Mouse (Mus musculus): ENCODE measurements at regions not wholly inside any gene's neighbourhood (a gene's known extent, or its start where the extent isn't known, plus 50 kb on each side); places are given as distances from the start of the nearest gene placed in this dataset.
"Not testable (repeated sequence)": the region's sequence is repeated elsewhere in the genome, so short reads cannot be mapped to it uniquely, and the experiment has no call there.

DNA sequence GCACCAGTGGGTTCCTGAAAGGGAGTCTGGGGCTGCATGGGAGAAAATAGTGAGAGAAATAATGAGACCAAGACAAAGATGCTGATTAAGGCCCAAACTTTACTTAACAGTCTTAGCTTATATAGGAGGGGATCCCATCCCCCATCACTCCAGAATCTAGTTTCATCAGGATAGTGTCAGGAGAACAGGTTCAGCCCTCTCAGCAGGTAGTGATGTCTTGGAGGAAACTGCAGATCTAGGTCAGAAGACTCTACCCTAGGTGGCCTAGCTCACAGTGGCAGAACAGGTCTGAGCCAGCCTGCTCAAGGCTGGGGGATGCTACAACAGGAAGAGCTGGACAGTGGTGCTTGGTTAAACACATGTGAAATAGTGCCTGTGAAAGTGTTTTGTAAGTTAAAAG is 204.6 kb upstream of the Ngly1 start:
- no peak for DNase-seq (ENCODE audit: extremely low spot score in 1 of 2, low spot score in 1 of 2)

DNA sequence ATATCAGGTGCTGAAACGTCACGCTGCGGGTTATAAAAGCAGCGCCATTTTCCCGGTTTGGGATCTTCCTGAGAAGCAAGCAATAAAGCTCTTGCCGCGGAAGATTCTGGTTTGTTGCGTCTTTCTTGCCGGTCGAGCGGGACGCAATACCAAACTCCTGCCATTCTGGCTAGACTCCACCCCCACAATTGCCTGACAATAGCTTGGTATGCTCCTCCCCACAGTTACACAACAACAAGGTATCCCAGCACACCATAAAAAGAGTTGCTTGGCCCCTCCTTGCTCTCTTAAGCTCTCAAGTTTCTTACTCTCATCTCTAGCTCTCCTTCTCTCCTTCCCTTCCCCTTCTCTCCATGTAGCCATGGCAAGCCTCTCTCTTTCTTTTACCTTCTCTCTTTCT is 176.5 kb upstream of the Ngly1 start:
- not testable (repeated sequence) for DNase-seq (ENCODE audit: extremely low spot score in 1 of 2, low spot score in 1 of 2)

DNA sequence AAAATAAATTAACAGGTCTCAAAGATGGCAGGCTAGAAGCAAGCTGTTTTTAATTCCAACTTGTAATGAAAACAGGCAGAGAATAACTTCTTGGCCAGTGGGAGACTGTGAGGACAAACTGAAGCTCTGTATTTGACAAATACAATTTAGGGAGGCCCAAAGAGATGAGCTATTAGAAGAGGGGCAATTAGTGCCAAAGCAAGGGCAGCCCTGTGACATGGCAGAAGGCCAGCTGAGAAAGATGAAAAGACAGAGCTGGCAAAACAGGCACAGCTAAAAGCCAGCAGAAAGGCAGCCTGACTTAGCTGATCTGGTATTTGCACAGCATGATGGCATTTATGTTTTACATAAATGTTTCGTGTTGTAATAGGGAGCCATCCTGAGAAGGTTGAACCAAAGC is 175.0 kb upstream of the Ngly1 start:
- DNase-seq (ENCODE audit: extremely low spot score in 1 of 2, low spot score in 1 of 2), result no peak

DNA sequence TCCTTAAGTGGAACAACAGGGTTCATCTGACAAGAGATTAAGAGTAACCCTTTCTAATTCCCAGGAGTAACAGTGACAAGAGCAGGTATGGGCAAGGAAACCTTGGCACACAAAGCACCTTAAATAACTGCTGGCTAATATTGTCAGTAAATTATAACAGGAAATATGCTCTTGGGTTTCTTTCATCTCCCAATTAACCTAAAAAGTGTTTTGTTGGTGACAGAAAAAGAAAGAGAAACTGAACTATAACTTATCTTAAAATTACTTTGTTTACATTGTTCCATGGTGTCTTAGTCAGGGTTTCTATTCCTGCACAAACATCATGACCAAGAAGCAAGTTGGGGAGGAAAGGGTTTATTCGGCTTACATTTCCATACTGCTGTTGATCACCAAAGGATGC is 170.0 kb upstream of the Ngly1 start:
- no peak for DNase-seq (ENCODE audit: extremely low spot score in 1 of 2, low spot score in 1 of 2)

DNA sequence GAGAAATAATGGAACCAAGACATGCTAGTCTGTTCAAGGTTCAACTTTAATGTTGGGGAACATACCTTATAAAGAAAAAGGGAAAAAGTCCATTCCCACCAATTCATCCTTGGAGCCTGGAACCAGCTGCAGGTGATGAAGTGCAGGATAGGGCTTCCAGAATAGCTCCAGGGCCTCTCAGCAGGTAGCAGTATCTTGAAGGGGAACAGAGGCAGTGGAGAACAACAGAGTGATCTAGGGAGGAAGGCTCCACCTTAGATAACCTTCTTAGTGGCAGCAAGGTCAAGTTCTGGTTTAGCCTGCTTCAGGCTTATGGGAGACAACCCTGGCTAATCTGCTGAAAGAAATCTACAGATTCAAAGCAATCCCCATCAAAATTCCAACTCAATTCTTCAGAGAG is 161.8 kb upstream of the Ngly1 start:
- not testable (repeated sequence) for DNase-seq (ENCODE audit: extremely low spot score in 1 of 2, low spot score in 1 of 2)

DNA sequence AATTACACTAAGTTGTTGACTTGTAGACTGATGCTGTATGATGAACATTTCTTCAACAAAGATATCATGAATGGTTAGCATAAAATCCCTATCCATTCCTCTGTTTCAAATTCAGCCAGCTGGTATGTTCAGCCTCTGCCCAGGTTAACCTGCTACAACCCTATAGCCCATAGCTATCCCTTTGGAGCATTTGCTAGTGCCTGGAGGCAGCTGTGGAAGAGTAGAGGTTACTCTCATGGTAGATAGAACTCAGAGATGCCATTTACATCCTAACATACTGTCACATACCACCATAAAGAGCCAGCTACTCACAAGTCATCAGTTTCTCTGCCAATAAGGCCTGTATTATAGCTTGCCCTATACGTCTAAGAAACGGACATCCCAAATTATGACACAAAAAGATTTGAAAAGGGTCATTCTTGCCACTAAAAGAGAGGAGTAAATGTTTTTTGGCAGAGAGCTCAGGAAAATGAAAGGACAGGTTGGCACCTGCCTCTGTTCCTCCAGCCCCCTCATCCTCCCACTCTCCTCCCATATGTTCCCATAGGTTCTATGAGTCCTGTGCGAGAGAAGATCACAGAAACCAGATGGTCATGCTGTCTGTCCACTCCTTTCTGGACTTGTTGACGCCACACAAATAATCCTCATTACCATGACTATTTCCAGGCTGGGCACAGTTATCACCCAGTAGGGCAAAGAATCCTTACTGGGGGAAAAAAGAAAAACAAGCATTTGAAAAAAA is 156.5 kb upstream of the Ngly1 start:
- peak; percentile 2 to 27 for DNase-seq (ENCODE audit: extremely low spot score in 1 of 2, low spot score in 1 of 2)

DNA sequence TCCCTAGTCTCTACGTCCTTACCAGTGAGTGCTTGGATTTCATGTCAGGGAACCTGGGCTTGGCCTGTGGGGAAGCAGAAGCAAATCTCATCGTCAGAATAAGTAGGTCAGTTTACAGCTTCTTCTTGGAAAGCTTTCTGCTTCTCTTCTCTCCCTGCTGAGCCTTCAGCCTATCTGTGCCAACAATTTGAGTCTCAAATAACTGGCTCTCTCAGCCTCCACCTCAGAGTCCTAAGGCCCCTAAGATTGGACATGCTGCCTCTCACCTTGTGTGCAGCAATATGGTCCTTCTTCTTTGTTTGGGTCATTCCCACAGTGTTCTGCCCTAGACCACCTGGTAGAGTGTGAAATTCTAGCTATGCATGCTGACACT is 156.0 kb upstream of the Ngly1 start:
- peak; percentile 4 to 42 for DNase-seq (ENCODE audit: extremely low spot score in 1 of 2, low spot score in 1 of 2)

DNA sequence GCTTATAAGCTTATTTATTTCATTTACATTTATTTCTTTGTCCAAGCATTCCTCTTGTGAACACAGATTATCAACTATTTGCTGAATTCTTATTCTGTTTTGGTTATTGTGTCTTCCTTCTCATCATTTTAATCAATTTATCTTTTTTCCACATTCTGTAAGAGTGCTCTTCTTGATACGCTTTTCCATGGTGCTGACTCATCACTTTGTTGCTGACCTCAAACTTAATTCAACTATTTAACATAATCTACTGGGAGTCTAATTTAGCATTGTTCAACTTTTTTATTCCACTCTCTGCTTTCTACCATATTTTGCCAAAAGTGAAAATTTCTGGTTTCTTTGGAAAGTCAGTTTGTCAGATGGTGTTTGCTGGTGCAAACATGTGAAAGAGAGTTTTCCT is 139.7 kb upstream of the Ngly1 start:
- DNase-seq (ENCODE audit: extremely low spot score in 1 of 2, low spot score in 1 of 2), result no peak

DNA sequence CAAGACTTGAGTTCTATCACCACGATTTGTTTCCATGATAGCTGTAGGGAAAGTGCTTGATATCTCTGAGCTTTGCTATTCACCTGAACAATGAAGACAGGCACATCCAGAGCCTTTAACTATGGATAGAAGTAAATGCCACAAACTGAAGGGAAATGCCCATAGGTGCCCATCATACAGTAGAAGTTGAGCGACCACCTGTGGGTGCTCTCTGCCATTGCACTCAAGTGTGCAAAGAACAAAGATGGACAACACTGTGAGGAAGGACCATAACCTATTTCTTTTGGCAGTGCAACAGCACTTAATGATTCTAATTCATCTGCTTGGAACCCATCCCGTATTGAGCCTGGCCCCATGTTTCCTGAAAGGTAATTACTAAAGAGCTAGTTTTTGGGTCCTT is 116.4 kb upstream of the Ngly1 start:
- DNase-seq (ENCODE audit: extremely low spot score in 1 of 2, low spot score in 1 of 2), result no peak

DNA sequence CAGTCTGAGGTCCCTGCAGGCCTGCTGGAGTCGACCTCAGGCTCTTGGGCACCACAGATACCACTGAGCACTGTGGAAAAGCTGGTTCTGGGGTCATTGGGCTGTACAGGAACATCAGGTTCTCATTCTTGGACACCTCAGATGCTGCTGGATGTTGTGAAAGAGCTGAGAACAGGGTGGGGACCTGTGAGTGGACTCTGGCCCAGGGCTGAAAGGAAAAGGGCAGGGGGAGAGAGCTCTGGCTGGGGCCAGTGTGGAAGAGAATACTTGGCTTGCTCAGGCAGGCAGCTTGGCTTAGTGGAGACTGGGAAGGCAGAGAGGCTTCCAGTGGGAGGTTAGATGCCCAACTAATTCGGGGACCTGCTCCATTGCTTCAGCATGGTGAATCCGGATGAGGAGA is 115.7 kb upstream of the Ngly1 start:
- DNase-seq (ENCODE audit: extremely low spot score in 1 of 2, low spot score in 1 of 2), result no peak

DNA sequence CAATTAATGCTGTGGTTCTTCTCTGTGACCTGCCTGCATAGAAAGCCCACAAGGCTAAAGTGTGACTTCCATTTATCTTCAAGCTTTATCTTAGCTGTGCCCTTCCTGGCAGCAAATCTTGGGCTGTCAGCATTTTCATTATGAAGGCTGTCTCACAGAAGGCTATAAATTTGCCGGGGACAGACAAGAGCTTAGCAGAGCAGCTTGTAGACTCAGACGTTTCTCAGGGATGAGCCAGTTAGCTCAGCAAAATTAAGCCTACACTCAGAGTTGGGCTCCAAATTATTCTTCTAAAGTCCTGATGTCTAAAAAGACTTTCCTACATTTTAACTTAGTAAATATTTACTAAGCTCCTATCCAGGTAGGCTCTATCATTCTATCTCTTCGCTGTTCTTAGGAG is 112.9 kb upstream of the Ngly1 start:
- no peak for DNase-seq (ENCODE audit: extremely low spot score in 1 of 2, low spot score in 1 of 2)

DNA sequence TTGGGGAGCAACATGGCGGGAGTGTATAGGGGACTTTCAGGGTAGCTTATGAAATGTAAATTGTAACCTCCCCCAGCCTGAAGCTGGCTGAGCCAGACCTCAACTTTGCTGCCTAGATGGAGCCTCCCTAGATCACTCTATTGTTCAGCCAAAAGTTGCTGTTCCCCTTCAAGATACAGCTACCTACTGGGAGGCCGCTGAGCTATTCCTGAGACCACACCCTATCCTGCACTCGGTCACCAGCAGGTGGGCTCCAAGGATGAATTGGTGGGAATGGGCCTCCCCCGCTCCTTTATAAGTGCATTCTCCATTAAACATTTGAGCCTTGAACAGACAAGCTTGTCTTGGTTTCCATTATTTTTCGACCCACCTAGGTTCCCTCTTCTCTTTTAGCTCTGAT is 104.8 kb upstream of the Ngly1 start:
- DNase-seq (ENCODE audit: extremely low spot score in 1 of 2, low spot score in 1 of 2), result no peak

DNA sequence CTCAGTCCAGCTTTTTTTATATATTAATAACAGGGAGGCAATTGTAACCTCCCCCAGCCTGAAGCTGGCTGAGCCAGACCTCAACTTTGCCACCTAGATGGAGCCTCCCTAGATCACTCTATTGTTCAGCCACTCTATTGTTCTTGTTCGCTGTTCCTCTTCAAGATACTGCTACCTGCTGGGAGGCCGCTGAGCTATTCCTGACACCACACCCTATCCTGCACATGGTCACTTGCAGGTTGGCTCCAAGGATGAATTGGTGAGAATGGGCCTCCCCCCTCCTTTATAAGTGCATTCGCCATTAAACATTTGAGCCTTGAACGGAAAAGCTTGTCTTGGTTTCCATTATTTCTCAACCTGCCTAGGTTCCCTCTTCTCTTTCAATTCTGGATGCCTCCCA is 102.3 kb upstream of the Ngly1 start:
- no peak for DNase-seq (ENCODE audit: extremely low spot score in 1 of 2, low spot score in 1 of 2)

DNA sequence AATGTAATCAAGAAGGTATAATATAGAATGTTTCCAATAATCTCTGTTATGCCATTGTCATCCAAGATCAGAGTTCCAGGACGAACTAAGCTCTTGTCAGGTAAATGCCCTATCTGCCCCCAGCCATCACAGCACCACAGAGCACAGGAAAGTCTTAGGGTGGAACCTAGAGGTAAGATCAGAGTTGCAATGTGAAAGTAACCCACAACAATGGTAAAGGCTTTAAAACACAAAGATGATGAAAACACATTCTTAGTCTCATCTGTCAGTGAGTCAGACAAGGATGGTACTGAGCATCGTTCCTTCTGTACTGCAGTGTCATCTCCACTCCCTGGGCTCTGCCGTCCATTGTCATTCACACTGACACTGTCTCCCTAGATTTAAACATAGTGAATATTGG is 97.3 kb upstream of the Ngly1 start:
- no peak for DNase-seq (ENCODE audit: extremely low spot score in 1 of 2, low spot score in 1 of 2)

DNA sequence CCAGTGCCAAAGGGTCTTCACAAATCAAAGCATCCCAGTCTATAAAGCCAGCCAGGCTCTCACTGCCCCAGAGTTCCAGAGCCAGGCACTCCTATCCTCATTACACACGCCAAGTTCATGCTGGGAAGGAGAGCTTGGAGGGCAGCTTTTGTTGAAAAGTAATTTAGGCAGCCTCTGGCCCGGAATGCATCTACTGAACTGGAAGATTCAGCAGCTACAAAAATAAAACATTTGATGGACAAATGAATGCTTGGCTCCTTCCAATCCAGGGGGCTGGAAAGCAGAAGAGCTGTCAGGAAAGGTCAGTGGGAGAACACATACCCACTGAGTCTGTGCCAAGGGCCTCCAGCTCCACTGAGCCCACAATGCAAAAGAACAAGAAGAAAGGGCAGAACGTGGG is 96.4 kb upstream of the Ngly1 start:
- peak in 1 of 2 experiments; percentile 6 for DNase-seq (ENCODE audit: extremely low spot score in 1 of 2, low spot score in 1 of 2)

DNA sequence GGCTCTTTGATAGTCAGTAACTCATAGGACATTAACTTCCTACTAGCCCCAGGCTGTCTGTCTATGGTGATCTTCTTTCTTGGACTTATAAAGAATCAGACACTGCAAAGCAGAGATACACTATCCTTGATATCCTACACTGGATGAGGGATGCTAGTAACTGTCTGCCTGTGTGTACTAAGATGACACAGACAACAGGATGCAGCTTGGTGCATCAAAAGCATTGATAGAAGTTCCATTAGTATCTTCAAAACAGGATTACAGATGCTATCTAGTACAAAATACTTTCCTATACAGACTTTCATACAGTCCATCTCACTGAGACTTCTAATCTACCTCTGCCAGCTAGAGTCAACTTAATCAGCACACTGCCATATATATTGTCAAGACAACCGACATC is 94.0 kb upstream of the Ngly1 start:
- no peak for DNase-seq (ENCODE audit: extremely low spot score in 1 of 2, low spot score in 1 of 2)

DNA sequence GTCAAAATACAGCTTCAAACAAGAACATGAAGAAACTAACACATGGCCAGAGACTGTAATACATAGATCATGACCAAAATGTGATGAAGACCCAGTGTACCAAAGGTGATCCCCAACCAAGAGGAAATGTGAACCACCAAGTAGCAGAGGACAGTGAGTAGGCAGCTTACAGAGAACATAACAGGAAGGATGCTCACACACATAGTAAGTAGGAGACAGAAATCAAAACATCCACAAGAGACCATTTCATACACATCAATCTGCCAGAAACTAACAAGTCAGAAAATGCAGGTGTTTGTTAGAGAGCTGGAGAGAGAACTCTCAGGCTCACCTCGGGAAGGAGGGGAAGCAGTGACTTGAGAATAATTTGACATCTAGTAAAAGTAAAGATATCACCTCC is 78.9 kb upstream of the Ngly1 start:
- DNase-seq (ENCODE audit: extremely low spot score in 1 of 2, low spot score in 1 of 2), result no peak

DNA sequence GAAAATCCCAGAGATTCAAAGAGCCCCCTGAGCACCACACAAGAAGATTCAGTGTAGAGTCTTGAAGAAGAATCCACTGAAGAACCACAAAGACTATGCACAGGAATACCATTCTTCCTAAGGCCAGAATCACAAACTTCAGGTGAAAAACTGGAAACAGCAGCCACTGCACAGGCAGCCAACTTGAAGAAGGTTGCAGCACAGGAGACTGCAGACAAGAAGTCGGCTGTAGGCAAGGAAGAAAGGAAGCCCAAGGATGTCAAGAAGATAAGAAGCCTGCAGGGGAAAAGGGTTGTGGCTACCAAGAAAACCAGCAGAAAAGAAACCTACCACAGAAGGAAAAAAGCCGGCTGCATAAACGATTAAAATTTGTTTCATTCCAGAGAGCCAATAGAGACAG is 76.8 kb upstream of the Ngly1 start:
- no peak for DNase-seq (ENCODE audit: extremely low spot score in 1 of 2, low spot score in 1 of 2)

DNA sequence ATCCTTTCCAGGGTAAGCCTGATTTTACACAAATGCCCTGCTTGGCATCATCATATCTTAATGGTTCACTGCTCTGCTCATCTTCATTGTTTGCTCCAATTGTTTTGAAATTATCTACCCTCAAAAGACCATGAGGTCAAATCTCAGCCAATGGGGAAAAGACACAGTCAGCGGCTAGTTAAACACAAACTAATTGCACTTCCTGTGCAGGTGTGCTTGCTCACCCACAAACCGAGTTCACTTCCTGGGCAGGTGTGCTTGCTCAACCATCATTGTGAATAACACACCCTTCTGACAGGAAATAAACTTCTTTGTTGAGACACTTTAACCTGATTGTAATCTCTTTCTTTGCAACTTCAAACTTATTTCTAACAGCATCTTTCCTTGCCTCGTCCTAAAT is 75.8 kb upstream of the Ngly1 start:
- DNase-seq (ENCODE audit: extremely low spot score in 1 of 2, low spot score in 1 of 2), result no peak

DNA sequence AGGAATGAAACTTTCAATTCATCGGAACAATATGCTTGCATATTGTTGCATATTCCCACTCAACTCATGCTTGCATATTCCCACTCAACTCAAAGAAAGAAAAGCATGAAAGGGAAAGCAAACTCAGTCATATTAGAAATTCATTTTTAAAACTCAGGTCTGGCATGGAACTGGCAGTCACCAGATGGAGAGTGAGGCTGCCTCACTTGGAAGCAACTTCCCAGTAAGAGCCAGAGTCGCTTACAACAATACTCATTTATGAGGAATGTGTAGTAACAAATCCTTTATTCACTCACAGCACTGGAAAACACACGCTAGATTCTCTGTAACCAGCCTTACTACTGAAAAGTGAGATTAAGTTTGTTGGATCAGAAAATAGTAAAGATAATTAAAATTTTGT is 70.9 kb upstream of the Ngly1 start:
- no peak for DNase-seq (ENCODE audit: extremely low spot score in 1 of 2, low spot score in 1 of 2)

DNA sequence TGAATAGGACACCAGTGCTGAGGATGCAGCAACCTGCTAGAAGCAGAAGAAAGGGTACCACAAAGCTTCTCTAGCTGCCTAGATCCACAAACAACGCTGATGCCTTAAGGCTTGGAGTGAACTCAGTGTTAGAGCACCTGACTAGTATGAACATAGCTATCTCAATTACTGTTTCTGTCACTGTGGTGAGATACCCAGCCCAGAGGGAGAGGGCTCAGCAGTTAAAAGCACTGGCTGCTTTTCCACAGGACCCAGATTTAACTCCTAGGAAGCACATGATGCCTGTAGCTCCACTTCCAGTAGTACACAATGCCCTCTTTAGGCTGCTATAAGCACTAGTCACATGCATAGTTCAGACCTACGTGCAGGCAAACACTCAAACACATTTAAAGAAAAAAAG is 67.3 kb upstream of the Ngly1 start:
- DNase-seq (ENCODE audit: extremely low spot score in 1 of 2, low spot score in 1 of 2), result no peak

DNA sequence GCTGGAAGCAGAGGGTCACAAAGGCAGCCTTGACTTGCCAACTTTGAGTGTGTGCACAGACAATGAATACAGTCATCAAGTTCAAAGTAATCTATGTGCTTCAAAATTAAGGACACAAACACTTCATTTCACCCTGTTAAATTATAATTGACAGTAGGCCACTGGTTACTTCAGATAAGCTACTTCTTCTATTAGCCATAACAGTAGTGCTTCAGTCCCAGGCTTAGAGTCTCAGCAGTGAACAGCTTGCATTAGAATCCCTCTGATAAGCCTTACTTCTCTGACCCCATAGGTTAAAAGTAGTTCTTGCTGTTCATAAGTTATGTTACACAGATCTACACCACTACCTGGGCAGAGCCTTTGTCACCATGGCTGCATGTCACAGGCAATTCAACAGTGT is 63.8 kb upstream of the Ngly1 start:
- DNase-seq (ENCODE audit: extremely low spot score in 1 of 2, low spot score in 1 of 2), result no peak

Data from frontal cortex, adult 2 months (tissue).